Mouse (Mus musculus): ENCODE results near the gene Fam49a.
"Not testable (repeated sequence)": the region's sequence is repeated elsewhere in the genome, so short reads cannot be mapped to it uniquely, and the experiment has no call there.

Fam49a gene

GRCm38 (mm10) chr12:12315011-12315410 is 53.1 kb downstream of the Fam49a start:
- peak in 1 of 2 experiments; percentile 54 for DNase-seq

GRCm38 (mm10) chr12:12316956-12317355 is 55.0 kb downstream of the Fam49a start:
- DNase-seq, result peak; percentile 43 to 62

GRCm38 (mm10) chr12:12317606-12318005 is 55.7 kb downstream of the Fam49a start:
- no peak for DNase-seq

- no peak for DNase-seq
Measured at GRCm38 (mm10) chr12:12318140-12318734, 56.3 kb downstream of the Fam49a start.

GRCm38 (mm10) chr12:12320693-12321092 is 58.8 kb downstream of the Fam49a start:
- no peak for DNase-seq

GRCm38 (mm10) chr12:12321111-12321510 is 59.2 kb downstream of the Fam49a start:
- no peak for DNase-seq

GRCm38 (mm10) chr12:12323084-12323483 is 61.1 kb downstream of the Fam49a start:
- DNase-seq, result no peak

GRCm38 (mm10) chr12:12323616-12324223 is 61.8 kb downstream of the Fam49a start:
- DNase-seq, result peak; percentile 80 to 89

- DNase-seq, result not testable (repeated sequence)
Measured at GRCm38 (mm10) chr12:12324266-12324665, 62.3 kb downstream of the Fam49a start.

- DNase-seq, result no peak
Measured at GRCm38 (mm10) chr12:12333526-12334310, 71.8 kb downstream of the Fam49a start.

- no peak for DNase-seq
Measured at GRCm38 (mm10) chr12:12334486-12334885, 72.5 kb downstream of the Fam49a start.

- DNase-seq, result no peak
Measured at GRCm38 (mm10) chr12:12335566-12335965, 73.6 kb downstream of the Fam49a start.

GRCm38 (mm10) chr12:12337378-12337777 is 75.4 kb downstream of the Fam49a start:
- no peak for DNase-seq

GRCm38 (mm10) chr12:12343320-12343719 is 81.4 kb downstream of the Fam49a start:
- DNase-seq, result no peak

- no peak for DNase-seq
Measured at GRCm38 (mm10) chr12:12348625-12349024, 86.7 kb downstream of the Fam49a start.

GRCm38 (mm10) chr12:12349645-12350288 is 87.8 kb downstream of the Fam49a start:
- no peak for DNase-seq

GRCm38 (mm10) chr12:12351816-12352552 is 90.0 kb downstream of the Fam49a start:
- DNase-seq, result no peak

- DNase-seq, result no peak
Measured at GRCm38 (mm10) chr12:12354115-12354653, 92.2 kb downstream of the Fam49a start.

- no peak for DNase-seq
Measured at GRCm38 (mm10) chr12:12356048-12356447, 94.1 kb downstream of the Fam49a start.

GRCm38 (mm10) chr12:12356463-12356862 is 94.5 kb downstream of the Fam49a start:
- DNase-seq, result peak in 1 of 2 experiments; percentile 40

GRCm38 (mm10) chr12:12356946-12357345 is 95.0 kb downstream of the Fam49a start:
- no peak for DNase-seq

- DNase-seq, result no peak
Measured at GRCm38 (mm10) chr12:12359923-12360322, 98.0 kb downstream of the Fam49a start.

Data from kidney, postnatal 25 days (tissue).